Mouse (Mus musculus): ENCODE data around the gene Cend1. TPM values are rescaled to one million over a fixed set of nuclear protein-coding genes. Genes with fewer than 3 reads are reported as not detected.

The Cend1 gene
- polyA plus RNA-seq, 1 experiment from 2014 or later = 43.6 TPM

DNA sequence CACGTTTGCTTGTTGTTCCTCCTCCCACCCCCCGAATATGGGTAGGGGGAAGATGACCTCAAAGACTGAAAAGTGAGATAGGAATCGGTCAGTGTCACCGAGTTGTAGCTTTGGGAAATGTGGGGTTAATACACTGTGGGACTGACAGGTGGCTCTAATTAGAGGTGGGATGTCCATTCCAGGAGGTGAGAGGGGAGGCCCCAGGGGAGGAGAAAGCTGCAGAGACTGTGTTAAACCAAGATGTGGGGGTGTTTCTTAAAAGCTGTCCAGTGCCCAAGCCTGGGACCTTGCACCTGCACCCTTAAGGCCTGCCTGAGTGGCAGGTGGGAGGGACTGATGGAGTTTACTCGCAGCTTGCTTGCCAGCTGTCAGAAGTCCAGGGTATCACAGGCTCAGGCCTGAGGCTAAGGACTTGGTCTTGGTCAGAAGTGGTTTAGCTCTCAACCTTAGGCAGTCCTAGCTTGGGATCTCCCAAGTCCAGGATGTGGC, 33.1 kb upstream of the Cend1 start:
- Histone ChIP-seq H3K4me3 (replicated peaks) (peak overlapping the region; percentile 36), H3K27me3 (peaks cover 84% of the 10 kb centered on the region), H3K4me1 (replicated peaks) (peaks cover 24% of the 10 kb centered on the region), H3K4me2 (replicated peaks) (peak overlapping the region; percentile 61), H3K36me3 (peaks cover 13% of the 10 kb centered on the region), H3K27ac (no peak overlapping the region), H3K9me3 (no peaks in the 10 kb centered on the region), H3K9ac (replicated peaks) (peak overlapping the region; percentile 59)
- WGBS = 21% methylated on average over 5 of the region's 5 CpGs
- ATAC-seq = no peak

DNA sequence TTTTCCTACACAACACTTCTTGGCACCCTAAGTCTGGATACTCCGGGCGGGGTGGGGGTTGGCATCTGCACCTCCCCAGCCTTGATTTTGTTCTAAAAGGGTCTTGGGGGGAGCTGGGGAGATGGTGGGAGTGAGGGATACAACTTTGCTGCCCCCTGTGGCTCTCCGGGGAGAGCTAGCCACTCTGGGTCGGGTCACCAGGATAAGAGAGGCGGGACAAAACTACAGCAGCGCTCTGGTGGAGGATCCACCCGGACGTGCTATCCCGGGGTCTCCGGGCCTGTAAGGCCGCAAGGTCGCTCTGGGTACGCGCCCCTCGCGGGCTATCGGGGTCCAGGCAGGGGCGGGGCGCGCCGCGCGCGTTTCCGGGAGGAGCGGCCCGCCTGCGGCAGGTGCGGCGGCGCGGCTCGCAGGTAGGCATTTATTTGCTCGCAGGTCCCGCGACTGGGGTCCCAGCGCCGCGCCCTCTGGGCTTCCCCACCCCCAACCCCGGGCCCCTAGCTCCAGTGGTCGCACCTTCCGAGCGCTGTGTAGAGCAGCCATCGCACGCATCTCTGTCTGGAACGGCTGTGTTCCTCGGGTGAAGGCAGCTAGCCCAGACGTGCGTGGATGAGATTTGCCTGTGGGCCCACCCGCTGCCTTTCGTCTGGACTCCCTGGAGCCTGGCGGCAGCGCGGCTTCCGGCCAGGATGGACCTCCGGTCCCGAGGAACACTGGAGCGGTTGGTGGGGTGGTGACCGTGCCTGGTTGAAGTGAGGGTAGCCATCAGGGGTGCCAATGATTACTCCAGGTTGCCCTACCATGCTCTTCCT, 32.4 kb upstream of the Cend1 start:
- Histone ChIP-seq H3K4me1 (replicated peaks) (peaks cover 17% of the 10 kb centered on the region), H3K36me3 (peaks cover 13% of the 10 kb centered on the region), H3K27me3 (peaks cover 80% of the 10 kb centered on the region), H3K9me3 (no peaks in the 10 kb centered on the region), H3K9ac (replicated peaks) (peak overlapping the region; percentile 59), H3K4me2 (replicated peaks) (peak overlapping the region; percentile 61), H3K27ac (no peak overlapping the region), H3K4me3 (replicated peaks) (peak overlapping the region; percentile 36)
- no peak for ATAC-seq
- 2% methylated on average over 59 of the region's 59 CpGs for WGBS

DNA sequence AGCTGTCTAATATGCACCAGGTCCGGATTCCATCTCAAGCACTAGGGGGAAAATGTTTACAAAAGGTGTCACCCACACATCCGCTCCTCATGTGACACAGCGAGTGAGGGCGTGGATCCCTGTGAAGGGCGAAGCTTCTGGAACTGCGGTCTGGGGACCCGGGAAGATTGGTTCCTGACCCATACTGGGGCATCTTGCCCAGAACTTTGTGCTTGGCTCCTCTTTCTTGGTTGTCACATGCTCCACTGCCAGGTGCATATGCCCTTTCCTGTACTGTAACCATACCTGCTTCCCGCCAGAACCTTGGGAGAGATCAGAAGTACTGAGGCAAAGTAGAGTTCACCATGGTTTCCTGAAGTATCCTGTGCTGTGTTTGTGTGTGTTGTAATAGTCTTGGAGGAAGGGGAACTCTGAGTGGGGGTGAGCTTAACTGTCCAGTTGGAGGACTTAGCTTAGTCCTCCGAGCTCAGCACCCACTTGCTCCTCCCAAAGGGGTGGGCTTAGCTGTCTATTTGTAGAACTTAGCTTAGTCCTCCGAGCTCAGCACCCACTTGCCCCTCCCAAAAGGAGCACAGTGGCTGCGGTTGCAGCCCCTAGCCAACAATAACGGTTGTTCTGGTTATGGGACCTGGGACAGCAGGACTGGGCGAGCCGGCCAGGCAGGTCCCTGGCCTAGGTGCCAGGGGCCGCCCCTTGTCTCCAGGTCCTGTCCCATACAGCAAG, 31.3 kb upstream of the Cend1 start, which contains the start of gene Cracr2b:
Gene Cracr2b, plus strand, starts transcription at position 704 of the 723 bp plus-strand sequence.
- H3K9me3 ChIP-seq = no peaks in the 10 kb centered on the region
- peaks cover 68% of the 10 kb centered on the region for H3K27me3 ChIP-seq
- 78% methylated on average over 15 of the region's 15 CpGs for WGBS
- peak within 1 kb of the TSS; percentile 36 for H3K4me3 ChIP-seq (replicated peaks)
- peak within 1 kb of the TSS; percentile 59 for H3K9ac ChIP-seq (replicated peaks)
- peaks cover 13% of the 10 kb centered on the region for H3K36me3 ChIP-seq
- H3K4me2 ChIP-seq (replicated peaks) = peak within 1 kb of the TSS; percentile 61
- ATAC-seq = no peak
- H3K27ac ChIP-seq = no peak within 1 kb of the TSS
- H3K4me1 ChIP-seq (replicated peaks) = peaks cover 25% of the 10 kb centered on the region

DNA sequence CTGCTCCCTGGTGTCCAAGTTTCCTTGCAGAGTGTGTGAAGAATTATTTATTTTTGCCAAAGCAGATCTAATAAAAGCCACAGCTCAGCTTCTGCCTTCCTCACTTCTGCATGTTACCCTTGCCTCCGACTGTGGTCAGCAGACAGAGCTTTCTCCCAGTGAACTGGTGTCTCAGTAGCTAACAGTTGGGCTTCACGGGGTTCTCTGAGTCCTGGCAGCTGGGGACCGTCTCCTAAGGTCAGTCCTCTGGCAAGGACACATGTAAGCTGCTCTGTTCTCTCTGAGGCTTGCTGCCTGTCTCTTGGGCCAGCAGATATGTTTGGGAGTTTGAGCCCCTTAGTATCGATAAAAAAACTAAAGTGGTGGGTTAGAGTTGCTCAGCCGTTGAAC, 30.7 kb upstream of the Cend1 start:
- Histone ChIP-seq H3K4me2 (replicated peaks) (no peak overlapping the region), H3K4me3 (replicated peaks) (no peak overlapping the region), H3K9ac (replicated peaks) (no peak overlapping the region), H3K36me3 (peaks cover 13% of the 10 kb centered on the region), H3K27me3 (peaks cover 62% of the 10 kb centered on the region), H3K9me3 (no peaks in the 10 kb centered on the region), H3K4me1 (replicated peaks) (peaks cover 27% of the 10 kb centered on the region), H3K27ac (no peak overlapping the region)
- ATAC-seq = no peak
- WGBS = 77% methylated on average over 5 of the region's 5 CpGs

DNA sequence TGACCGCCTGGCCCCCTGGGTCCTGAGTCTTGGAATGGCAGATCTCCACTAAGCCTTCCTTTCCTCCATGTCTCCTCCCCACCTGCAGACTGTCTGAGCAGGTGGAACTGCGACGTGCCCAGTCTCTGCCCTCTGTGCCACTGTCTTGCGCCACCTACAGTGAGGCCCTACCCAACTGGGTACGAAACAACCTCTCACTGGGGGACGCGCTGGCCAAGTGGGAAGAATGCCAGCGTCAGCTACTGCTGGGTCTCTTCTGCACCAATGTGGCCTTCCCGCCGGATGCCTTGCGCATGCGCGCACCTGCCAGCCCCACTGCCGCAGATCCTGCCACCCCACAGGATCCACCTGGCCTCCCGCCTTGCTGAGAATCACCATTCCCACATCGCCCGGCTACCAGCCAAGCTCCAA, 30.0 kb upstream of the Cend1 start:
- ATAC-seq = no peak
- Histone ChIP-seq H3K27ac (no peak overlapping the region), H3K9me3 (no peaks in the 10 kb centered on the region), H3K9ac (replicated peaks) (no peak overlapping the region), H3K36me3 (peaks cover 13% of the 10 kb centered on the region), H3K4me1 (replicated peaks) (peaks cover 27% of the 10 kb centered on the region), H3K4me2 (replicated peaks) (no peak overlapping the region), H3K4me3 (replicated peaks) (no peak overlapping the region), H3K27me3 (peaks cover 55% of the 10 kb centered on the region)
- WGBS = 91% methylated on average over 17 of the region's 17 CpGs

DNA sequence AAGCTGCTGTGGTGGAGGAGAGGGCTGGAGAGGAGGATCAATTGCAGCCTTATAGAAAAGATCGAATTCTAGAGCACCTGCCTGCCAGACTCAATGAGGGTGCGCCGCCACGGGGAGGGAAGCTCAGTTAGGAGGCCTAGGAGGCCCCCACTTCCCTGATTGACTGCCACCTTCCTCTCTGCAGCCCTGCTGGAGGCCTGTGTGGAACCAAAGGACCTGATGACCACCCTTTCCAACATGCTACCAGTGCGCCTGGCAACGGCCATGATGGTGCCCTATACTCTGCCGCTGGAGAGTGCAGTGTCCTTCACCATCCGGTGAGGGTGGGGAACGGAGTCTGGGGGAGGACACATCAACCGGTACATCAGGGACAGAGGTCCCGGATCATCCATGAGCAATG, 29.4 kb upstream of the Cend1 start:
- ATAC-seq = no peak
- H3K9ac ChIP-seq (replicated peaks) = no peak overlapping the region
- H3K9me3 ChIP-seq = no peaks in the 10 kb centered on the region
- H3K27me3 ChIP-seq = peaks cover 49% of the 10 kb centered on the region
- no peak overlapping the region for H3K27ac ChIP-seq
- no peak overlapping the region for H3K4me3 ChIP-seq (replicated peaks)
- H3K4me1 ChIP-seq (replicated peaks) = peaks cover 27% of the 10 kb centered on the region
- WGBS = 89% methylated on average over 11 of the region's 11 CpGs
- H3K36me3 ChIP-seq = peaks cover 13% of the 10 kb centered on the region
- no peak overlapping the region for H3K4me2 ChIP-seq (replicated peaks)

DNA sequence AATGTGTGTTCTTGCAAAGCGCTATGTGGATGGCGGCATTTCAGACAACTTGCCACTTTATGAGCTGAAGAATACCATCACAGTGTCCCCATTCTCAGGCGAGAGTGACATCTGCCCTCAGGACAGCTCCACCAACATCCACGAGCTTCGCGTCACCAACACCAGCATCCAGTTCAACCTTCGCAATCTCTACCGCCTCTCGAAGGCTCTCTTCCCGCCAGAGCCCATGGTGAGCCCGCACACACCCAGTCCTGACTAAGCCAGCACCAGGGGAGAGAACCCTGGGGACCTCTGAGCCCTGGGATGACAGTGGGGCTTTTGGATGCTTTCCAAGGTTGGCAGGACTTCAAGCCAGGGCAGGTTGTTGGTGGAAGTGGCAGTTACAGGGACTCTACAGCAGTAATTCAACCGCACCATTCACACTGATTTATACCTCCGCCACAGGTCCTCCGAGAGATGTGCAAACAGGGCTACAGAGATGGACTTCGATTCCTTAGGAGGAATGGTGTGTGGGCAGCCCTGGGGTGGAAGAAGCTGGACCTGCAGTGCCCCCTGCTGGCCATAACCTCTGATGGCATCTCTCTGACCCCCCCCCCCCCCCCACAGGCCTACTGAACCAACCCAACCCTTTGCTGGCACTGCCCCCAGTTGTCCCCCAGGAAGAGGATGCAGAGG, 28.8 kb upstream of the Cend1 start:
- no peaks in the 10 kb centered on the region for H3K9me3 ChIP-seq
- ATAC-seq = no peak
- peaks cover 44% of the 10 kb centered on the region for H3K27me3 ChIP-seq
- peaks cover 27% of the 10 kb centered on the region for H3K4me1 ChIP-seq (replicated peaks)
- 73% methylated on average over 15 of the region's 15 CpGs for WGBS
- H3K4me2 ChIP-seq (replicated peaks) = no peak overlapping the region
- no peak overlapping the region for H3K27ac ChIP-seq
- H3K36me3 ChIP-seq = peaks cover 13% of the 10 kb centered on the region
- no peak overlapping the region for H3K4me3 ChIP-seq (replicated peaks)
- no peak overlapping the region for H3K9ac ChIP-seq (replicated peaks)

DNA sequence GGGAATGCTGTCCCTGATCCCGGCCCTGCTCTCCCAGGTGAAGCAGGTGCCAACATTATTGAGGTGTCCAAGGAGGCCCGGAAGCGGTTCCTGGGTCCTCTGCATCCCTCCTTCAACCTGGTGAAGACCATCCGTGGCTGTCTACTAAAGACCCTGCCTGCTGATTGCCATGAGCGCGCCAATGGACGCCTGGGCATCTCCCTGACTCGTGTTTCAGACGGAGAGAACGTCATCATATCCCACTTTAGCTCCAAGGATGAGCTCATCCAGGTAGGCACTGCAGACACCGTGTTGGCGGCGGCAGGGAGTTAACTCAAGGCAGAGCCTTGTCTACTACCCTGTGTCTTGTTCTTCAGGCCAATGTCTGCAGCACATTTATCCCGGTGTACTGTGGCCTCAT, 27.9 kb upstream of the Cend1 start:
- Histone ChIP-seq H3K36me3 (peaks cover 15% of the 10 kb centered on the region), H3K27me3 (peaks cover 35% of the 10 kb centered on the region), H3K4me1 (replicated peaks) (peaks cover 27% of the 10 kb centered on the region), H3K27ac (no peak overlapping the region), H3K4me3 (replicated peaks) (no peak overlapping the region), H3K9me3 (no peaks in the 10 kb centered on the region), H3K9ac (replicated peaks) (no peak overlapping the region), H3K4me2 (replicated peaks) (no peak overlapping the region)
- ATAC-seq = no peak
- whole genome bisulfite sequencing = 93% methylated on average over 14 of the region's 14 CpGs

DNA sequence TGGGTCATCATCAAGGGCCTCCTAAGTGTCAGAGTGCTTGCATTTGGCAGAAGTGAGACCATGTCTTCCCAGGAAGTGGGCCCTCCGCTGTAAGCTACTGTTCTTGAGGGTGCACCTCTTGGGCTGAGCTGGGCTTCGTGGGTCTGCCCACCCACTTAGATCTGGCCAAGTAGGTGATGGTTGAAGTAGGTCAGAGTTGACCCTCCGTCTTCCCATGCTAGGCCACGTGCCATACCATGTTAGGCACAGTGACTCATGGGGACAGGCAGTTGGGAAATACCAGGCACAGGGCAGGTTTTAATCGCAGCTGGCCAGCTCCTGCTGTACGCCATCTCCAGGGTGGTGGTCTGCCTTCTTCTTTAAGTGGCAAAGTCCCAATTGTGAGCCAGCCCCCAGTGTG, 27.4 kb upstream of the Cend1 start:
- WGBS = 87% methylated on average over 6 of the region's 6 CpGs
- Histone ChIP-seq H3K9ac (replicated peaks) (no peak overlapping the region), H3K27me3 (peaks cover 30% of the 10 kb centered on the region), H3K9me3 (no peaks in the 10 kb centered on the region), H3K36me3 (peaks cover 20% of the 10 kb centered on the region), H3K27ac (no peak overlapping the region), H3K4me1 (replicated peaks) (peaks cover 23% of the 10 kb centered on the region), H3K4me3 (replicated peaks) (no peak overlapping the region), H3K4me2 (replicated peaks) (no peak overlapping the region)
- no peak for ATAC-seq

DNA sequence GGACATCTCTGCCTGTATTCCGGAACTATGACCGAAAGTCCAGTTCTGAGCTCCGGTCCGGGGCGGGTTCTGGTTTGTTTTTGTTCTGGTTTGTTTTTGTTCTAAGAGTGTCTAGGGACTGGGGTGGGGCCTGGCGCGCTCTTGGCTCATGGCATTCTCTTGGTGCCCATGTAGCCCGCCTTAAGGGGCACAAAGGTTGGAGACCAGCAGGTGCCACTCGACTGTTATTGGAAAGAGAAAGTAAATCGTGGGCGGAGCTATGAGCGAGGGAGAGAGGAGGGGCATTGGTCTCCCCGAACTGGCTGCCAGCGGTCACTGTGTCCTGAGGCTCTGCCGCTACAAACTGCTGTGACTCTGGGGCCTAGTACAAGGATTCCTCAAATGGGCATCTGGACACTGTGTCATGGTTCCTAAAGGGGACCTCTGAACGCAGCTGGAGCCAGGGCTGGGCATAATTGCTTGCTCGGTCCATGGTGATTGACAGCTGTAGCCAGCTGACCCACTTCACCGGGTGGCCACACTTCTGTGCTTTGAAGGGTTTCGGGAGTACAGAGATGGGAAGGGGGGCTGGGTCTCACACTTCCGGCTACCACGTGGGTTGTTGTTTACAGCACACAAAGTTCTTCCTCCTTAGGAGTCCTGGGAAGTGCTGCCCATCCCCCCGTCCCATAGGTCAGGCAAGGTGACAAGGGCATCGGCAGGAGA, 26.5 kb upstream of the Cend1 start:
- no peaks in the 10 kb centered on the region for H3K9me3 ChIP-seq
- peak overlapping the region; percentile 68 for H3K4me3 ChIP-seq (replicated peaks)
- 2% methylated on average over 23 of the region's 23 CpGs for WGBS
- H3K36me3 ChIP-seq = peaks cover 30% of the 10 kb centered on the region
- ATAC-seq = peak; percentile 40
- peaks cover 19% of the 10 kb centered on the region for H3K4me1 ChIP-seq (replicated peaks)
- peak overlapping the region; percentile 68 for H3K27ac ChIP-seq
- H3K9ac ChIP-seq (replicated peaks) = peak overlapping the region; percentile 76
- H3K27me3 ChIP-seq = peaks cover 20% of the 10 kb centered on the region
- H3K4me2 ChIP-seq (replicated peaks) = peak overlapping the region; percentile 89

DNA sequence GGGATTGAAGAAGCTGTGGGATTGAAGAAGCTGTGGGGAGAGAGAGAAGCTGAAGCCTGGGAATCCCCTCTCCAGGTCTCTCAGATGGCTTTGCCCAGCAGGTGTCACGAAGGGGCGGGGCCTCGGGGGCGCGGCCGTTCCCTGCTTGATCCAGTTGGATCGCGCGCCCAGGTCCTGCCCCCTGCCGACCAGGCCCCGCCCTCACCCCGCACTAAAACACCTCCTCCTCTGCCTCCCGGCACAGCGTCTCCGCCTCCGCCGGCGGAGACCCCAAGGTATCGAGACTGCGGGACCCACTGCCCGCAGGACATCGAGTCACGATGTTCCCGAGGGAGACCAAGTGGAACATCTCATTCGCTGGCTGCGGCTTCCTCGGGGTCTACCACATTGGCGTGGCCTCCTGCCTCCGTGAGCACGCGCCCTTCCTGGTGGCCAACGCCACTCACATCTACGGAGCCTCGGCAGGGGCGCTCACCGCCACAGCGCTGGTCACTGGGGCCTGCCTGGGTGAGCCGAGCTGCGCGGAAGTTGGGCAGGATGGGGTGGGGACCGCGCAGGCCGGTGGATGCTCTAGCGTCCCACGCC, 25.8 kb upstream of the Cend1 start, which contains the start of gene Pnpla2:
Gene Pnpla2, plus strand, starts transcription at position 232 of the 585 bp plus-strand sequence.
- peak within 1 kb of the TSS; percentile 68 for H3K27ac ChIP-seq
- H3K36me3 ChIP-seq = peaks cover 37% of the 10 kb centered on the region
- H3K27me3 ChIP-seq = peaks cover 13% of the 10 kb centered on the region
- H3K4me1 ChIP-seq (replicated peaks) = peaks cover 19% of the 10 kb centered on the region
- peak within 1 kb of the TSS; percentile 76 for H3K9ac ChIP-seq (replicated peaks)
- peak within 1 kb of the TSS; percentile 89 for H3K4me2 ChIP-seq (replicated peaks)
- no peaks in the 10 kb centered on the region for H3K9me3 ChIP-seq
- WGBS = under 1% methylated on average over 42 of the region's 45 CpGs
- H3K4me3 ChIP-seq (replicated peaks) = peak within 1 kb of the TSS; percentile 68
- peak; percentile 84 for ATAC-seq

All from midbrain, embryonic 13.5 days (tissue).